Mouse (Mus musculus): ENCODE results near the gene Grk3.

Gene Grk3

GRCm38 (mm10) chr5:113015236-113016061 lies at the start of gene Grk3:
TSS of gene Grk3 (minus strand) at chr5:113015791.
- in situ Hi-C loops (cut with MboI, MseI), result no loop called here

- in situ Hi-C loops (cut with MboI, MseI), result loop anchor here in 1 of 2 experiments (5.0 kb wide), 1 partner anchor 182 kb away; no protein-coding TSS in a partner anchor
Measured at GRCm38 (mm10) chr5:113054308-113054707, 38.7 kb upstream of the Grk3 start.

GRCm38 (mm10) chr5:113050581-113051185 lies 35.1 kb upstream of the Grk3 start:
- in situ Hi-C loops (cut with MboI, MseI), result loop anchor here in 1 of 2 experiments (5.0 kb wide), 1 partner anchor 178 kb away; no protein-coding TSS in a partner anchor

- in situ Hi-C loops (cut with MboI, MseI), result loop anchor here in 1 of 2 experiments (5.0 kb wide), 1 partner anchor 178 kb away; no protein-coding TSS in a partner anchor
Measured at GRCm38 (mm10) chr5:113049876-113050275, 34.3 kb upstream of the Grk3 start.

- in situ Hi-C loops (cut with MboI, MseI), result no loop called here
Measured at GRCm38 (mm10) chr5:113045511-113046273, 30.1 kb upstream of the Grk3 start.

- in situ Hi-C loops (cut with MboI, MseI), result no loop called here
Measured at GRCm38 (mm10) chr5:113043531-113043930, 27.9 kb upstream of the Grk3 start.

- in situ Hi-C loops (cut with MboI, MseI), result no loop called here
Measured at GRCm38 (mm10) chr5:113041567-113042071, 26.0 kb upstream of the Grk3 start.

- in situ Hi-C loops (cut with MboI, MseI), result no loop called here
Measured at GRCm38 (mm10) chr5:113040776-113041175, 25.2 kb upstream of the Grk3 start.

- in situ Hi-C loops (cut with MboI, MseI), result no loop called here
Measured at GRCm38 (mm10) chr5:113038601-113039000, 23.0 kb upstream of the Grk3 start.

- in situ Hi-C loops (cut with MboI, MseI), result no loop called here
Measured at GRCm38 (mm10) chr5:113035094-113036047, 19.8 kb upstream of the Grk3 start.

- in situ Hi-C loops (cut with MboI, MseI), result no loop called here
Measured at GRCm38 (mm10) chr5:113031201-113031754, 15.7 kb upstream of the Grk3 start.

GRCm38 (mm10) chr5:113030082-113030481 lies 14.5 kb upstream of the Grk3 start:
- in situ Hi-C loops (cut with MboI, MseI), result no loop called here

GRCm38 (mm10) chr5:113026706-113027105 lies 11.1 kb upstream of the Grk3 start:
- in situ Hi-C loops (cut with MboI, MseI), result loop anchor here in 1 of 2 experiments (10.0 kb wide), 1 partner anchor 1732 kb away; no protein-coding TSS in a partner anchor

GRCm38 (mm10) chr5:113024154-113024764 lies 8.7 kb upstream of the Grk3 start:
- in situ Hi-C loops (cut with MboI, MseI), result loop anchor here in 1 of 2 experiments (10.0 kb wide), 1 partner anchor 1729 kb away; no protein-coding TSS in a partner anchor

- in situ Hi-C loops (cut with MboI, MseI), result no loop called here
Measured at GRCm38 (mm10) chr5:113018190-113018589, 2.6 kb upstream of the Grk3 start.

- in situ Hi-C loops (cut with MboI, MseI), result no loop called here
Measured at GRCm38 (mm10) chr5:113017004-113017403, 1.4 kb upstream of the Grk3 start.

GRCm38 (mm10) chr5:113014808-113015235 lies 769 bp downstream of the Grk3 start:
- in situ Hi-C loops (cut with MboI, MseI), result no loop called here

- in situ Hi-C loops (cut with MboI, MseI), result no loop called here
Measured at GRCm38 (mm10) chr5:113014111-113014807, 1.3 kb downstream of the Grk3 start.

- in situ Hi-C loops (cut with MboI, MseI), result no loop called here
Measured at GRCm38 (mm10) chr5:113011926-113012325, 3.7 kb downstream of the Grk3 start.

Data from T-helper 17 cell (primary cell).